Mouse (Mus musculus) bone marrow macrophage, adult 2 months (primary cell): ENCODE data around the gene Gng7. TPM values are rescaled to one million over a fixed set of nuclear protein-coding genes. Genes with fewer than 3 reads are reported as not detected.
A peak's percentile ranks its signal among the peaks of the same experiment; 100 is the strongest.

Experiments
- H3K27ac ChIP-seq: 2 replicates; pipeline ENCODE4 v1.5.1; 2012; ENCODE audit warnings: low read depth, low read length; ENCODE audit not compliant: insufficient read depth
- H3K4me1 ChIP-seq: 2 replicates; pipeline ENCODE4 v1.6.1; 2012; ENCODE audit warnings: low read length; ENCODE audit not compliant: control insufficient read depth, insufficient read depth
- H3K4me3 ChIP-seq: 2 replicates; pipeline ENCODE4 v1.5.1; 2012; ENCODE audit warnings: mild to moderate bottlenecking, low read length, moderate library complexity; ENCODE audit not compliant: insufficient read depth
- CTCF ChIP-seq: IDR thresholded peaks from 2 replicates; pipeline ENCODE4 v1.5.1; 2012; ENCODE audit warnings: low read depth, mild to moderate bottlenecking, low read length, moderate library complexity
- POLR2A ChIP-seq: IDR thresholded peaks from 2 replicates; pipeline ENCODE4 v1.6.1; 2012; ENCODE audit warnings: mild to moderate bottlenecking, low read depth, low read length, borderline replicate concordance
- polyA plus RNA-seq: library from polyadenylated mRNA; stranded (reverse); fragments of >200 nt; gene quantifications from 2 replicates; pipeline ENCODE4 v1.2.4, GENCODE M21; 2012; ENCODE audit not compliant: missing spikeins, insufficient read depth, insufficient read length

The Gng7 gene
- polyA plus RNA-seq, 1 experiment, result 4.6 TPM

DNA sequence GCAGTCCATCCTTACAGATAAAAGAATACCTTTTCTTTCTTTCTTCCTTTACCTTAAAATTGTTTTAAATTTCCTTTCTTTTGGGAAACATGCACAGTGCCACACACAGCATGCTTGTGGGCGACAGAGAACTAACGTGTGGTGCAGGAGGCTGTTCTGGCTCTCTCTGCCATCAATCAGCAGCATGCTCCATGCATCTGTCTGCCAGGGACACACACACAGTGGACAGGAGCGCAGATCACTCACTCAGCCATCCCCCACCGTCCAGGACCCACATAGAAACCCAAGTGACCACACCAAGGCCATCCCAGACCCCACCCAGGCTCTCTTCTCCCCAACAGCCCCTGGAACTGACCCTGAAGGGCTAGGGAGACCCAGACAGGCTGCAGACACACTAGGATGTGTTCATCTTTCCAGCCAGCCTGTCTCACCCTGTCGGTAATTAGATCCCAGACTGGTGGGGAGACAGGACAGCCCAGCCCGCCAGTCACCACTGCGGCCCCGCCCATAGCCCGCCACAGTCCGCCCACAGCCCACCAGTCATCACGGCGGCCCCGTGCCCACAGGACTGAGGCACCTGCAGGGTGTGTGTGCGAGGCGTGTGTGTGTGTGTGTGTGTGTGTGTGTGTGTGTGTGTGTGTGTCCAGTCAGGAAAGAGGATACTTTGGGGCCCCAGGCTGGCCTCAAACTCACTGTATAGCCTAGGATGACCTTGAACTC, 75.8 kb downstream of the Gng7 start:
- Histone ChIP-seq H3K4me1 (peaks cover 53% of the 10 kb centered on the region), H3K4me3 (no peak overlapping the region), H3K27ac (no peak overlapping the region)
- TF ChIP-seq CTCF (no peak), POLR2A (no peak)

- Histone ChIP-seq H3K4me1 (peaks cover 43% of the 10 kb centered on the region), H3K27ac (no peak overlapping the region), H3K4me3 (no peak overlapping the region)
- no peak for TF ChIP-seq POLR2A
- TF ChIP-seq CTCF, result no peak
Measured at GRCm38 (mm10) chr10:80937646-80938045, 77.1 kb downstream of the Gng7 start.

DNA sequence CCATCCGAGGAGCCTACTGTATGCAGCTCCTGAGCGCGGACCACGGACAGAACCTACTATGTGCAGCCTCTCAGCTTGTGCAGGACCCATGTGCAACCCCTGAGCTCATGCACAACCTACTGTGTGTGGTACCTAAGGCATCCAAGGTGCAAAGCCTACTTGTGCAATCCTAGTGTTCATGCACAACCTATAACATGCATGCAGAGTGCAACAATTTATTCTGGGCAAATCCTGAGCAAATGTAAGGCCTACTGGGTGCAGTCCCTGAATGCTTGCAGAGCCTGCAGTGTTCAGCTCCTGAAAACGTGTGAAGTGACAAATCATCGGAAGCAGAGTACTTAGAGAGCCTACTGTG, 78.0 kb downstream of the Gng7 start:
- TF ChIP-seq POLR2A (no peak), CTCF (no peak)
- no peak overlapping the region for H3K27ac ChIP-seq
- H3K4me3 ChIP-seq, result no peak overlapping the region
- H3K4me1 ChIP-seq, result peaks cover 37% of the 10 kb centered on the region

DNA sequence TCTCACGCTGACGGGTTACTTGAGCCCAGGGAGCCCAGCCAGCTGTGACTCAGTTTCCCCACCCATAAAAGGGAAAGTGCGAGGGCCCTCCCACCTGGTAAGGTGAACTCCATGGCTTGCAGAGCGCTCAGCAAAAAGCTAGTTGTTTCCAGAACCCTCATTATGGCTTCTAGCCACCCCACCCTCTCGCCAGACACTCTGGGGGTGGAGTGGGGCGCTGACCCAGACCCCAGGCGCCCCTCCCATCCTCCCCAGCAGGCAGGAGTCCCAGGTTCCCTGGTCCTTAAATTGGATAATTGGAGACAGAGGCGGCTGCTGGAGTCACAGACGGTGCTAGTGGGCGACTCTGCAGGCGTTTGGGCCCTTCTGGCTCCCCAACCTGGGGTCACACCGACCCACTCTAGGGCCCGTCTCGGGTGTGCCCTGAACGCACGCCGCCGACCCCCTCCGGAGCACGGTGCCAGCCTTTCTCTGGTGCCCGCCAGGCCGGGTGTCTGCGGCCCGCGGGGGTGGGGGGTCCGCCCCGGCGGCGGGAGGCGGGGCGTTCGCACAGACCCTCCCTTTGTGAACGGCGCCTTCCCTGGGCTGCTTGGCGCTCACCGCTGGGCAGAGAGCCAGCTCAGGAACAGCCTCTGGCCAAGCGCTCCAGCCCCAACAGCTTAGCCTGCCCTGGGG, 78.5 kb downstream of the Gng7 start:
- TF ChIP-seq POLR2A, result no peak
- TF ChIP-seq CTCF, result no peak; the same call in 1 of the 2 replicates
- Histone ChIP-seq H3K4me1 (peaks cover 32% of the 10 kb centered on the region), H3K4me3 (no peak overlapping the region), H3K27ac (no peak overlapping the region)

DNA sequence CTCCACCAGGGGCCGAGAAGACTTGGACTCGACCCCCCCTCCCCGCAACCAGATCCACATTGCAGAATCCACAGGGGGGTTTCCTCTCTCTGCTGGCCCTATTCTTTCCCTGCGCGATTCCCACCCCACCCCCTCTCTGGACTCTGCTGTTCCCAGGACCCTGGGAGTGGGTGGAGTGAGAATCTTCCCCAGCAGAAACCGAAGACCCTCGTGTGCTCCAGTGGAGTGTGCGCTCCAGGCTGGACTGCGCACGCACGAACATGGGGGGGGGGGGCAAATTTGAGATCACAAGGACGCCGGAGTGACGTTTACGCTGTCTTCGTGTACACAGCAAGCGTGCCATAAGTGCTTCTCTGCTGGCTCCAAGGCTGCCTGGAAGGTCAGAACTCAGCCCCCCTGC, 79.0 kb downstream of the Gng7 start:
- no peak for TF ChIP-seq POLR2A
- peak; percentile 6; the same call in 1 of the 2 replicates for TF ChIP-seq CTCF
- H3K4me3 ChIP-seq, result no peak overlapping the region
- H3K27ac ChIP-seq, result no peak overlapping the region
- peaks cover 30% of the 10 kb centered on the region for H3K4me1 ChIP-seq

- no peak overlapping the region for H3K4me3 ChIP-seq
- TF ChIP-seq POLR2A (no peak), CTCF (no peak)
- H3K4me1 ChIP-seq, result peaks cover 27% of the 10 kb centered on the region
- H3K27ac ChIP-seq, result peak overlapping the region; percentile 61
Measured at GRCm38 (mm10) chr10:80935241-80935640, 79.5 kb downstream of the Gng7 start.

DNA sequence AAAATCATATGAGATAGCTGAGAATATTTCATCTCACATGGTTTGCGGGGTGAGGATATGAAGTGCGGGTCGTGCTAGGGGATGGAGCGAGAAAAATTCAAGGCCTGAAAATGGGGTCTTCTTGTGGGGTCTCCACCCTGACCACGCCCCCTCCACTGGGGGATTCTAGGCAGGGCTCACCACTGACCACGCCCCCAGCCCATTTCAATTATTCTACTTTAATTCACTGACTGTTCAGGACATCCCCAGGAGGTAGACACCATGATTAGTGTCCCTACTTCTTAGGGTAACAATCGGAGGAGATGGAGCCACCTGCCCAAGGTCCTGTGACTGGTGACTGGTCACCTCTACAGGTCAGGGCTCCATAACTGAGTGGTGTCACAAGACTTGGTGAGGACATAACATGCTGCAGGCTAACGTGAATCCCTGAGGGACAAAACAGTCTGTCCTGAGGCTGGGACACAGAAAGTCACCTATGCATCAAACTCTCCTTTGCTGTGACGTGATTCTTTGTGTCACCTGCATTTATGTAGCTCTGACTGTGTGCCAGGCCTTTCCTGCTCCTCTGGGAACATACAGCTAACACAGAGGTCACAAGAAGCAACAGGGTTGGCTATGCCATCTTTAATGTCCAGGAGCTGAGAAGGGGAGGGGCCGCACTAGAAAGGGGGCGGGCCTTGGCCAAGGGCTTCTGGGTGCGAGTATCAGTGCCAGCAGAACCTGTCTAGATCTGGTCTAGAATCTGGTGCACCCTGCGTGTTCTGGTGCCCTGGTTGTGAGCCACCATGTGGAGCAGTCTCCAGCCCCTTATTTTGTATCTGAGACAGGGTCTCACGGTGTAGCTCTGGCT, 80.4 kb downstream of the Gng7 start:
- H3K4me3 ChIP-seq, result no peak overlapping the region
- peaks cover 20% of the 10 kb centered on the region for H3K4me1 ChIP-seq
- H3K27ac ChIP-seq, result peak overlapping the region; percentile 69
- no peak for TF ChIP-seq POLR2A
- TF ChIP-seq CTCF, result no peak

DNA sequence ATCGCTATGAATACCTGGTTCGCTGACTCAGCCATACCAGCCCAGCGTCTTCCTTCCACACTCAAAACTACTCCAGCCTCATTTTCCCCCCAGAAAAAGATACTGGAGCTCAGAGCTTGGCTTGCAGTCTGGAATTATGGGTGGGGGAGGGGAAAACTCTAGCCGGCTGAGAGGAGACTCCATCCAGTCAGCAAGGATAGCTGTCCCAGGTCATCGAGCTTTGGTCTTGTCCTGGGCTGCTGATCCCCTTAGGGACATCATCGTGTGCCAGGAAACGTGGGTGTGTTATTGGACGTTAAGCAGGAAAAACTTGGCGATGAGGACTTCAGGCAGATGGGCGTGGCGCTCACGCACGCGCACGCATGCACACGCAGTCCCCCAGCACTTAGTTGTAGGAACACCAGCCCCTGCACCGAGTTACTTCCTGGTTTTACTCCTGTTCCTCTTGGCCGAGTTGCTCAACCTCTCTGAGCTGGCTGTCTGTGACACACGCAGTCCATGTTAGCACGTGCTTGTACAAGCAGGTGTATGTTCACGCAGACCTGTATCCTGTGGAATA, 81.2 kb downstream of the Gng7 start:
- Histone ChIP-seq H3K4me1 (peaks cover 20% of the 10 kb centered on the region), H3K27ac (peak overlapping the region; percentile 69), H3K4me3 (peak overlapping the region; percentile 85)
- TF ChIP-seq CTCF (no peak), POLR2A (no peak)

- peak overlapping the region; percentile 85 for H3K4me3 ChIP-seq
- peaks cover 20% of the 10 kb centered on the region for H3K4me1 ChIP-seq
- peak overlapping the region; percentile 47 for H3K27ac ChIP-seq
- no peak for TF ChIP-seq CTCF
- TF ChIP-seq POLR2A, result no peak
Measured at GRCm38 (mm10) chr10:80932700-80933420, 81.9 kb downstream of the Gng7 start.
